Mouse (Mus musculus) forebrain, embryonic 14.5 days (tissue): ENCODE data around the gene Elk3. TPM values are rescaled to one million over a fixed set of nuclear protein-coding genes. Genes with fewer than 3 reads are reported as not detected.

Experiments used
- polyA plus RNA-seq: library from polyadenylated mRNA; unstranded; fragments of >200 nt; fragmentation: Nextera tagmentation; extraction: Ambion mirVana; gene quantifications from 2 replicates; pipeline ENCODE4 v1.2.1, GENCODE M21; 2014

The Elk3 gene
- polyA plus RNA-seq, 1 experiment from 2014 or later, result 7.0 TPM

Other genes with a start within 250 kb of the Elk3 start
- gene Cfap54, start 229.5 kb downstream of the Elk3 start, polyA plus RNA-seq, result 1.2 and 1.5 TPM in 2 replicates
- 52.5 and 53.8 TPM in 2 replicates for gene Cdk17, start 150.3 kb downstream of the Elk3 start, polyA plus RNA-seq
- 97.3 and 115 TPM in 2 replicates for gene Lta4h, start 142.3 kb upstream of the Elk3 start, polyA plus RNA-seq
- gene Hal, start 177.6 kb upstream of the Elk3 start, polyA plus RNA-seq, result 0.27 TPM in 1 of 2 replicates, not detected in the other
- gene Amdhd1, start 228.9 kb upstream of the Elk3 start, polyA plus RNA-seq, result 0.18 TPM in 1 of 2 replicates, not detected in the other
- 0.32 and 0.46 TPM in 2 replicates for gene Ccdc38, start 229.5 kb upstream of the Elk3 start, polyA plus RNA-seq